Mouse (Mus musculus) naive thymus-derived CD4-positive, alpha-beta T cell, adult 5 months (primary cell): ENCODE data around the gene Ccr5. TPM values are rescaled to one million over a fixed set of nuclear protein-coding genes. Genes with fewer than 3 reads are reported as not detected.

Experiments used
- polyA plus RNA-seq: library from polyadenylated mRNA; unstranded; fragments of 100-300 nt; shearing (Covaris generic); gene quantifications from one replicate; pipeline ENCODE4 v1.2.1, GENCODE M21; 2017

Ccr5 gene
- polyA plus RNA-seq: 2.9 TPM

DNA sequence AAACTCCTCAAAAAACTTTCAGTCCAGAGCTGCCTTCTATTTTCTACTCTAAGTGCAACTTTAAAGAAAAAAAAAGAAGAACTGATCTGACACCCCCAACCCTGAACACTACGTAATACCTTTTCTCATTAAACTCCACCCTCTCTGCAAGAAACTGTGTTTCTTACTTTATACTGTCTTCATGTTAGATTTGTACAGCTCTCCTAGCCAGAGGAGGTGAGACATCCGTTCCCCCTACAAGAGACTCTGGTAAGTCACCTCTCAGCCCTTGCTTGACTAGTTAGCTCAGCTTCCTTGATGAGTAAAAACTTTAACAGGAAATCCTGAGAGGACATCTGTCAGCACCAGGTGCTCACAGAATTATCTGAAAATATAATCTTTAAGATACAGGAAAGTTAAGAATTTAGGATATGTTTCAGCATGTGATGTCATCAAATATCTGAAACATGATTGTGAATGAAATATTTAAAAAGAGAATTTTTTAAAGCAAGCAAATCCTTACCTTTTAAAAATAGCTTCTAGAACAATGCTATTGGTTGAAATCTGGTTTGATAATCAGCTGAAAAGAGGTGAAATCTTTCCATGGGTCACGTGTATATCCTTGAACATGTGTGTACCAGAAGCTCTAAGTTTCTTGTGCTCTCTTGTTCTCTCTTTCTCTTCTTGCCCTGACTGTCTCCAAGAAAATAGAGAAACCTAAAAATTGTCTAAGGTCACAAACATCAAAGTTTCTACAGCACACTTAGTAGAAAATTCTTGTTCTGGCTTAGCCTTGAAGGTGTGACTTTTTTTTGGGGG, at the start of gene Ccr5:
Gene Ccr5, plus strand, starts transcription at position 157 of the 798 bp plus-strand sequence.

DNA sequence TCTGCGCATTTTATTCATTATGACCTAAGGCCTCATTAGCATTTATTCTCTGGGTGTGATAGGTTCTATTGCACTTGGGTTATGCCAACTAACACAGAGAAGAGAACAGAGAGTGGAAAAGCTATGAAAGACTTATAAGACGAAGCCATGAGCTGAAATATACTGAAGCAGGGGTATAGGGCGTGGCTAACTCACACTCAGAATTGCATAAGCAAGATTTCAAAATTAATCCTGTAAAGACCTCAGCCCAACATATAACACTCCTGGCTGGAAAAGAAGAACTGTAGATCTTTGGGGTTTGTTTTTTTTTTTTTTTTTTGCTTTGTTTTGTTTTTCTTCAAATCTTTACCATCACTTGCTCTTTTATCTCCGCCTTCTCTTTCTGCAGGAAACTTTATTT, 19.6 kb upstream of the Ccr5 start, which contains the start of gene Ccr2:
Gene Ccr2, plus strand, starts transcription at position 228 of the 400 bp plus-strand sequence.

Other genes with a start within 250 kb of the Ccr5 start
- gene Ccr1, start 152.9 kb upstream of the Ccr5 start, polyA plus RNA-seq: not detected
- not detected for gene Ccr1l1, start 143.1 kb upstream of the Ccr5 start, polyA plus RNA-seq
- not detected for gene Ccr3, start 99.6 kb upstream of the Ccr5 start, polyA plus RNA-seq
- 1.1 TPM for gene Ccr2, start 19.6 kb upstream of the Ccr5 start, polyA plus RNA-seq
- 9.9 TPM for gene 2010315B03Rik, start 191.2 kb downstream of the Ccr5 start, polyA plus RNA-seq